Mouse (Mus musculus) spleen, adult 2 months (tissue): ENCODE measurements around the gene 2510009E07Rik. TPM values are rescaled to one million over a fixed set of nuclear protein-coding genes. Genes with fewer than 3 reads are reported as not detected.

ENCODE experiments used
- DNase-seq, 2 experiments: peaks; one replicate each; pipeline versions ENCODE4 v3.0.0 to v3.0.0-alpha.2; 2012 to 2021; ENCODE audit warnings: low spot score in 2 of 2, low read depth in 1 of 2
- H3K27ac ChIP-seq: fragments of 200-500 bp; 2 replicates; pipeline ENCODE4 v1.5.1; 2012; ENCODE audit warnings: low read length, inconsistent platforms; ENCODE audit not compliant: insufficient read depth
- H3K27me3 ChIP-seq: fragments of 200-500 bp; 2 replicates; pipeline ENCODE4 v1.6.1; 2012; ENCODE audit warnings: mild to moderate bottlenecking, moderate library complexity, low read length, inconsistent platforms; ENCODE audit not compliant: control insufficient read depth, insufficient read depth
- H3K36me3 ChIP-seq: fragments of 200-500 bp; 2 replicates; pipeline ENCODE4 v1.6.1; 2012; ENCODE audit warnings: mild to moderate bottlenecking, low read length, inconsistent platforms; ENCODE audit not compliant: control insufficient read depth, insufficient read depth
- H3K4me1 ChIP-seq: fragments of 200-500 bp; 2 replicates; pipeline ENCODE4 v1.6.1; 2011; ENCODE audit warnings: inconsistent platforms; ENCODE audit not compliant: control insufficient read depth, insufficient read depth, insufficient read length
- H3K4me3 ChIP-seq: fragments of 200-500 bp; 2 replicates; pipeline ENCODE4 v1.5.1; 2011; ENCODE audit warnings: mild to moderate bottlenecking, inconsistent platforms; ENCODE audit not compliant: insufficient read depth, insufficient read length; ENCODE audit errors: extremely low read depth
- CTCF ChIP-seq: fragments of 200-500 bp; IDR thresholded peaks from 2 replicates; pipeline ENCODE4 v1.5.1; 2011; ENCODE audit warnings: mild to moderate bottlenecking, inconsistent platforms; ENCODE audit not compliant: insufficient read depth, insufficient read length, insufficient replicate concordance; ENCODE audit errors: extremely low read depth
- POLR2A ChIP-seq: fragments of 200-500 bp; IDR thresholded peaks from 2 replicates; pipeline ENCODE4 v1.6.1; 2011; ENCODE audit warnings: low read depth, low read length, inconsistent platforms
- WGBS: fragments of 180-500 bp; shearing (Covaris S2); methylation state at CpG from one replicate; pipeline ENCODE4 v1.1.7; 2018; 5-methylcytosine and 5-hydroxymethylcytosine counted together
- polyA plus RNA-seq: library from polyadenylated mRNA; depleted of rRNA; stranded (reverse); fragments of >200 nt; gene quantifications from 2 replicates; pipeline ENCODE4 v1.2.3, GENCODE M21; 2012

The 2510009E07Rik gene
- polyA plus RNA-seq, 1 experiment = 3.8 TPM

- Histone ChIP-seq H3K27ac (no peak overlapping the region), H3K36me3 (no peaks in the 10 kb centered on the region), H3K27me3 (no peaks in the 10 kb centered on the region), H3K4me1 (peaks cover 17% of the 10 kb centered on the region), H3K4me3 (no peak overlapping the region)
- no peak for TF ChIP-seq POLR2A
- no peak for TF ChIP-seq CTCF
- WGBS = 91% methylated on average over 13 of the region's 13 CpGs
- DNase-seq = no peak
These were observed 66.3 kb downstream of the 2510009E07Rik start for GRCm38 (mm10) chr16:21628061-21628591.

- WGBS = 89% methylated on average over 6 of the region's 6 CpGs
- Histone ChIP-seq H3K4me1 (peaks cover 17% of the 10 kb centered on the region), H3K27me3 (no peaks in the 10 kb centered on the region), H3K4me3 (no peak overlapping the region), H3K27ac (no peak overlapping the region), H3K36me3 (no peaks in the 10 kb centered on the region)
- TF ChIP-seq CTCF = no peak
- no peak for TF ChIP-seq POLR2A
- DNase-seq = no peak
These were observed 67.2 kb downstream of the 2510009E07Rik start for GRCm38 (mm10) chr16:21627248-21627647.

GRCm38 (mm10) chr16:21625784-21626634 lies 68.5 kb downstream of the 2510009E07Rik start:
- 35% methylated on average over 6 of the region's 6 CpGs for WGBS

GRCm38 (mm10) chr16:21620630-21621029 lies 73.8 kb downstream of the 2510009E07Rik start:
- no peak for DNase-seq
- no peaks in the 10 kb centered on the region for H3K36me3 ChIP-seq
- peaks cover 3% of the 10 kb centered on the region for H3K4me1 ChIP-seq
- H3K27ac ChIP-seq = no peak overlapping the region
- no peak overlapping the region for H3K4me3 ChIP-seq
- H3K27me3 ChIP-seq = no peaks in the 10 kb centered on the region
- 83% methylated on average over 2 of the region's 2 CpGs for WGBS
- TF ChIP-seq POLR2A (no peak), CTCF (no peak)

More at GRCm38 (mm10) chr16:21625784-21626634, 68.5 kb downstream of the 2510009E07Rik start:
- no peak for DNase-seq
- Histone ChIP-seq H3K36me3 (no peaks in the 10 kb centered on the region), H3K4me3 (no peak overlapping the region), H3K27me3 (no peaks in the 10 kb centered on the region), H3K4me1 (peaks cover 11% of the 10 kb centered on the region), H3K27ac (no peak overlapping the region)
- no peak for TF ChIP-seq CTCF
- no peak for TF ChIP-seq POLR2A

- 0 out of 2 replicates have a peak, but pooled peaks cover 1% of the 10 kb centered on the region for H3K36me3 ChIP-seq
- no peaks in the 10 kb centered on the region for H3K4me1 ChIP-seq
- WGBS = 66% methylated on average over 7 of the region's 7 CpGs
- no peak overlapping the region for H3K4me3 ChIP-seq
- no peak for DNase-seq
- TF ChIP-seq CTCF (peak; percentile 21; the same call in 1 of the 2 replicates), POLR2A (no peak)
- H3K27me3 ChIP-seq = no peaks in the 10 kb centered on the region
- no peak overlapping the region for H3K27ac ChIP-seq
These were observed 78.7 kb downstream of the 2510009E07Rik start for GRCm38 (mm10) chr16:21615802-21616201.

GRCm38 (mm10) chr16:21610473-21610872 lies 84.0 kb downstream of the 2510009E07Rik start:
- TF ChIP-seq POLR2A = no peak
- no peak for TF ChIP-seq CTCF
- Histone ChIP-seq H3K4me1 (no peaks in the 10 kb centered on the region), H3K27ac (no peak overlapping the region), H3K36me3 (0 out of 2 replicates have a peak, but pooled peaks cover 1% of the 10 kb centered on the region), H3K4me3 (no peak overlapping the region), H3K27me3 (no peaks in the 10 kb centered on the region)
- no peak for DNase-seq
- WGBS = 94% methylated on average over 4 of the region's 4 CpGs
